In genomic region chr4:53384761-53385160, GRCm38 (mm10) we compare ENCODE assay signal across 8 mouse cellular contexts. TPM values are rescaled to one million over a fixed set of nuclear protein-coding genes. Genes with fewer than 3 reads are reported as not detected.
DNase-seq lines count a peak whose midpoint lies in the region; TF ChIP-seq lines count a peak whose summit lies in the region.

No protein-coding gene starts in this region.

- H3K27ac ChIP-seq in cortical plate, adult 2 months (ENCODE audit: insufficient read depth, low read length), result no peak overlapping the region
- H3K27ac ChIP-seq in left cerebral cortex, adult 2 months, result no peak overlapping the region

- intact Hi-C loops in left cerebral cortex, adult 2 months (cut with DNase I), result loop anchor here (5.0 kb wide), 3 partner anchors 53 to 208 kb away; no protein-coding TSS in a partner anchor

- TF ChIP-seq CTCF in cortical plate, adult 2 months (IDR thresholded peaks at IDR 0.05; ENCODE audit: extremely low read depth, insufficient read depth, low read length), result peak; percentile 86
- peak; percentile 82 for TF ChIP-seq CTCF in left cerebral cortex, adult 2 months (IDR thresholded peaks at IDR 0.05)

- DNase-seq in ZHBTc4 (ENCODE audit: low read depth, low spot score), result peak; percentile 84
- peak; percentile 62 for DNase-seq in gastrocnemius, postnatal 10 days
- DNase-seq in hindlimb bud, embryonic 11.5 days (ENCODE audit: extremely low spot score, low read depth, low spot score), result peak; percentile 66
- peak; percentile 71 to 76 for DNase-seq in left cerebral cortex, adult 2 months (ENCODE audit: extremely low spot score in 1 of 2, low spot score in 2 of 2)
- DNase-seq in right cerebral cortex, postnatal 10 days (ENCODE audit: low spot score in 2 of 2), result peak; percentile 84 to 85
- peak; percentile 64 to 78 for DNase-seq in urinary bladder, postnatal 36 days (ENCODE audit: low spot score in 2 of 2)

- H3K4me1 ChIP-seq in cortical plate, adult 2 months (ENCODE audit: control insufficient read depth, insufficient read depth, low read length), result no peaks in the 10 kb centered on the region
- H3K4me1 ChIP-seq in megakaryocyte, embryonic 14.5 days, result peaks cover 40% of the 10 kb centered on the region

- H3K36me3 ChIP-seq in megakaryocyte, embryonic 14.5 days (replicated peaks; ENCODE audit: low read length), result no peaks in the 10 kb centered on the region

- H3K27me3 ChIP-seq in megakaryocyte, embryonic 14.5 days (replicated peaks), result no peaks in the 10 kb centered on the region

- TF ChIP-seq POLR2A in cortical plate, adult 2 months (IDR thresholded peaks at IDR 0.05; ENCODE audit: extremely low read depth, insufficient read depth, low read length), result no peak

- H3K4me3 ChIP-seq in cortical plate, adult 2 months (ENCODE audit: insufficient read depth, low read length), result no peak overlapping the region
- H3K4me3 ChIP-seq in left cerebral cortex, adult 2 months, result no peak overlapping the region
- peak overlapping the region; percentile 89 for H3K4me3 ChIP-seq in megakaryocyte, embryonic 14.5 days (replicated peaks)

- no peaks in the 10 kb centered on the region for H3K9me3 ChIP-seq in megakaryocyte, embryonic 14.5 days

RNA-seq across cellular contexts. Expression of gene Slc44a1, which starts 55.5 kb away (rescaled TPM):
- 56.5 and 67.4 TPM in 2 replicates for polyA plus RNA-seq in cortical plate, adult 2 months (2012; rRNA removed)
- total RNA-seq in gastrocnemius, postnatal 10 days (2021), result 10 to 100 TPM; 34.6 to 39.2 TPM
- 10 to 100 TPM; 58.8 to 59.5 TPM for total RNA-seq in left cerebral cortex, adult 2 months (2021)
- polyA plus RNA-seq in megakaryocyte, embryonic 14.5 days (2012; ENCODE audit: insufficient read depth, low replicate concordance), result 6.2 and 11.1 TPM in 2 replicates
